Mouse (Mus musculus) A20 (cell line): ENCODE results near the gene Gkn3.

Experiments used
- DNase-seq: peaks from one replicate; pipeline ENCODE4 v3.0.0-alpha.2; 2011; ENCODE audit warnings: low read depth, low spot score

Gkn3 gene

DNA sequence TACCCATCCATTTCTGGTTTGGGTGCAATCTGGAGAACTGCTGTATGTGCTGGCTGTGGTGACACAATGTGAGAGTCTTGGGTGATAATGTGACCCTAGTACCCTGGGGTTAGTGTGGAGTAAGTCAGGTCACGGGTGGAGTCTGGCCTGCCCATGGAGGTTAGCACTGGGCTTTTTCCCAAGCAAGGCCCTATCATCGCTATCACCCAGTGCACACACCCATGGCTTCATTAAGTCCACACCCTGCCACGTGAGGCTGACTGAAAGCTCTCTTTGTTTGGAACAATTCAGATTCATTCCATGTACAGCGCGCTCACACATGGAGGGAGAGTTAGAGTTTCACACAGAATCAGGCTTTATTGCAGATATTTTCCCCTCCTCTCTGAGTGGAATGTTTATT, 34.3 kb downstream of the Gkn3 start:
- no peak for DNase-seq

DNA sequence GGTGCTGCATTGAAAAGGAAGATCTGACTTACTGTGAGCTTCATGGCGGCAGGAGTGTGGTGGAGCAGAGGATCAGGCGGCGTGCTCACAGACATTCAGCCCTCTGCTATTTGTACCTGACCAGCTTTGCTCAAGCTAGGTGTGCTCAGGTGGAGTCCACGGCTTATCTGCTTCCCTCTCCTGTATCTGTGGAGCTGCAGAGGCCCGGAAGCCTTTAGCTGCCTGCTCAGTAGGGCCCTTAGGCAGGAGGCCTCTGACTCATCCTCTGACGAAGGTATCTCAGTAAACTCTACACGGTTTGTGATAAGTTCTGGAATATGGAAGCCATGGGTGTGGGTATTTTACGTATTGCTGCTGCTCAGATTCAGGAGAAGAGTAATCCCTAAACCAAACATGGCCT, 37.9 kb downstream of the Gkn3 start, which contains the start of gene Gkn1:
Gkn1 (minus strand) TSS at position 114 of the 400 bp plus-strand sequence.
- DNase-seq = no peak

DNA sequence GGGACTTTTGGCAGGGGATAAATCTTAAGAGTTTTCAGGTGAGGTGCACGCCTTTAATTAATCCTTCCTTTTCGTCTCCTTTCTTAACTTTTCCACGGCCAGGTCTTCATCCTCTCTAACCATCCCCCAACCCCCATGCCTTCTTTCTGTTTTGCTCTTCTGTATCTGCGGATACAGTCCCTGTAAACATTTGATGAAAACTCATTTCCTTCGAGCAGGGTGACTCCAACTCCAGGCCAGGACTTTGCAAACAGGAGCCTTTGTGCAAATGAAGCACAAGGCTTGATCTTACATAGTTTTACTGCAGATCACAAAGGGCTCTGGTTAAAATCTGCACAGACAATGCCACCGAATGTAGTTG, 52.8 kb downstream of the Gkn3 start:
- DNase-seq = no peak

DNA sequence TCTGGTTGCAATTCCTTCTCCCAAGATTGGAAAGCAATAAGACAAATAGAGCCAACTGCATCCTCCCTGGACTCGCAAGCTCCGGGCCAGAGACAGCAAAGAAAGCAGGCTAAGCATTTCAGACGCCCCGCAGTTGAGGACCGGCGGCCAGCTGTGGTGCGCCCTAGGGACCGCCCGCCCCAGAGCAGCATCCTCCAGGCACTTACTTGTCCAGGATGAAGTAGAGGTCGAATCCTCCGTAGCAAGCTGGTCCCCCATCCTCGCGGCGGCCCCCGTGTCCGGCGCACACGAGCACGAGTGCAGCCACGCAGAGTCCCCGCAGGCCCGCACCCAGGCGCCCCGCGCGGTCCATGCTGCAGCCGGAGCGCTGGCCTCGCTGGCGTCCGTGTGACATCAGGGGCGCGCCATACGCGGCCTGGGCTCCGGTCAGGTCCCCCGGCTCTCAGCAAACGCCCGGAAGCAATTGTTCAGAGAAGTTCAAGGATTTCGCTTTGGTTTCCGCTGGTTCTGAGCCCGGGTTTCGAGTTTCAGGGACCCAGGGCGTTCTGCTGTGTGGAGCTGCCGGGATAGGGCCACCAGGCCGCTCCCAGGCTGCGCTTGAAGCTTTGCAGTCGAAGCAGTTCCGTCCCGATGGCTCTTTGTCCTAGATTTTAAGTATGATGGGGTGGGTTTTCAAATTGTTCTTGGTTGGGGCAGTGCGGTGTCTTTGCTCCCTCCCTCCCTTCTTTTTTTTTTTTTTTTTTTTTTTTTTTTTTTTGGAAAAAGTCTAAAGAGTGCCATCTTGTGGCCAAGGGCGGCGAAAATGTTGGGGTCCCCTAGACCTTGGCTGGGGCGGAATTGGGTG, 53.4 kb downstream of the Gkn3 start, which contains the start of gene Antxr1:
Antxr1 (minus strand) TSS at position 731 of the 844 bp plus-strand sequence.
- peak; percentile 16 for DNase-seq

DNA sequence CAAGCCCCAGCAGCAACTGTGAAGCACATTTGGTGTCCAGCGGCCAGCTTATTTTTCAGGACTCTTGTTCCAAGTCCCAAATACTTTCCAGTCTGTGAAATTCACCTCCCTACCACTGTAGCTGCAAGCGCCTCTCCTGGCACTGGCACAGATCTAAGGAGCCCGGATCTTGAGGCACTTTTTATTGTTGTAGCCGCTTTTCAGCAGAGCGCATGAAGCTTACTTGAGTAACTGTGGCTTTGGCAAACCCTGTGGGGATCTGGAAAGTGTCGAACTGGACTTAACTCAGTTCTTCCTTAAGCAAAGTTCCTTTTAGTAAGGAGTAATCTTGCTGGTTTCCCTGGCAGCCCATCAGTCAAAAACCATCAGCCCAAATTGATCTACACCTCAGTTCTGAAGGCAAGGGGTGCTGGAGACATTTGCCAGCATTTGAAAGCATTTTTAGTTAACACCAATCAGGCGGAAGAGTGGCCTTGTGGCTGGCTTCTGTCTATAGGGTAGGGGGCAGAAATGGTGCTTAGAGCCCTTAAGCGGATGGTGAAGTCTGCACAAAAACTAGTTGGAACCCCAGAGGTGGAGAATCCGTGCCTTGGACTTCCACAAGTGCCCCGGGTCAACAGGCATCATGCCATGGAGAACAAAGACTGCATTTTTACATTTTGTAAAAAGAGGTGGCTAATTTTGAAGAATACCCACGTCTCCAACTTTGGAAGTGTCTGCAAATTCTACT, 54.2 kb downstream of the Gkn3 start:
- DNase-seq = no peak
